Mouse (Mus musculus): ENCODE measurements at regions not wholly inside any gene's neighbourhood (a gene's known extent, or its start where the extent isn't known, plus 50 kb on each side); places are given as distances from the start of the nearest gene placed in this dataset.

DNA sequence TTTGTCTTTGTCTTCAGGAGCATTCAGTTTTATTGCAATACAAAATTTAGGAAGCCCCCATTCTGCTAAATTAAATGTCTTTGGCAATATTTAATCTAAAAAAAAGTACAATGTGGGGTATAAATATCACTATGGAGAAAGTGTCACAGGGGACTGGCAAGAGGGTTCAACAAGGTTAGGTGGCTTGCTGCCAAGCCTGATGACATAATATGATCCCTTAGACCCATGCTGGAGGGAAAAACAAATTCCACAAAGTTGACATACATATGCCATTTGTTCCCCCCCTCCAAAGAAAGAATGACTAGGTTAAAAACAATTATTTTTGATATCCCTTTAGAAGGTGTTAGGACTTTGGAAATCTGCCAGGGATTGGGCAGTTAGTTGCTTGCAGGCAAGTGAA lies 108.4 kb upstream of the Marcks start:
- ATAC-seq (ENCODE audit: insufficient number of reproducible peaks, low FRiP score, low TSS enrichment), result no peak

DNA sequence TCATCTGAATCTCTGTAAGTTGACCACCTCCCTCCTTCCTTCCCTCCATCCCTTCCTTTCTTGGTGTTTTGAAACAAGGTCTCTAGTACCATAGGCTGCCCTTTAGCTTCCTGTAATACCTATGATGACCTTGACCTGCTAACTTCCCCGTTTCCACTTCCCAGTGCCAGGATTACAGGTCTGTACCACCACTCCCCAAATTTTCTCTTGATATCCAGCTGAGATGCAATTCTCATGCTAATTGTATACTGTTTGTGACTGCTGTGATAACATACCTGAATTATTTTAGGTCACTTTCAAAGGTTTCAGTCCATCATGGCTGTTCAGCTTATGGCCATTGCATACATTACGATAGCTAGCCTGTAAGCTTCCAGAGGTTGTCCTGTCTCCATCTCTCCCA lies 104.4 kb upstream of the Marcks start:
- no peak for ATAC-seq (ENCODE audit: insufficient number of reproducible peaks, low FRiP score, low TSS enrichment)

DNA sequence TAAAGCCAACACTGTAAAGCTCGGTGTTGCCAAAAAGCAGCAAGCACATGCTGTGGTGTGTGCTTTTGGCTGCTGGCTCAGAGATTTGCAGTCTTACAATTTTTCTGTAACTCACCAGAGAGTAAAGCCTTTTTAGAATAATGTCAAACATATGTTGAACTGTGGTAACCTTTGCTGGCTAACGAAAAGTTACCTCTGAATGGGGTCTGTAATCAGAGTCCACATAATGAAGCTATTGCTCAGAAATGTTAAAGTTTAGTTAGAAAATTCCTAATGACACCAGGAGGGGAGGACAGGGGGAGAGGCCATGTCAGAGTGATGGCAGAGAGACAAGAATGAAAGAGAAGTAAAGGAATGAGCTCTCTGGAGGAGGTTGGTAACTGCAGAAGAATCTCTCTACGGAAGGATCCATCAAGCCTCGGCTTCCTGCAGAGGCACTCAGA lies 103.1 kb upstream of the Marcks start:
- ATAC-seq (ENCODE audit: insufficient number of reproducible peaks, low FRiP score, low TSS enrichment), result no peak

DNA sequence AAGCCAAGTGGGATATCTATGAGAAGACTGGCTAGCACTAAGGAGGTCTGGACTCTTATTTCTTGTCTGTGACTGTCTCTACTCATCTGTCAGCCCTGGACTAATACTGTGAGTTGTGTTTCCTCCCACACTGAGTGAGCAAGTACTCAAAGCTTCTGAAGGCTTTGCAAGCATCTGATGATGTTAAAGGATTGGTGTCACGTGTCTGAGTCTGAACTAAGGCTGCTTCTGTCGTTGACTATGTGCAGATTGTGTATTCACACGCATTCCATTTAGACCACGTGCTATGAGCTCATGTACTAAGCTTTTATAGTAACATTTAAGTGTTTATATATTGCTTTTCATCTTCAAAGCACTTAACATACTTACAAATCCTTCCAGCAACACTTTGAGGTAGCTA lies 101.9 kb upstream of the Marcks start:
- no peak for ATAC-seq (ENCODE audit: insufficient number of reproducible peaks, low FRiP score, low TSS enrichment)

DNA sequence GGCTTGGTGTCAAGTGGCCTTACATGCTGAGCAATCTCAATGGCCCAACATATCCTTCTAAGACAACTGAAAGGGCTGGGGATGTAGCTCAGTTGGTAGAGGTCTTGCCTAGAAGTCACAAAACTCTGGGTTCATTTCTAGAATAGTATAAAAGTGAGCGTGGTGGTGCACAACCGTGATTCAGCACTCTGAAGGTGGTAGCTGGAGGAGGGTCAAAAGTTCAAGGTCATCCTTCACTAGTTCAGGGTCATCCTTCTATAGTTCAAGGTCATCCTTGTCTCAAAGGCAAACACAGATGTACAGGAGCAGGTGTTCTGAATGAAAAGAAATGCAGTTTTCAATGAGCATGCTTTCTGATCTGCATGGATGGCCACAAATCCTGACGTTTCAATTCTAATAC lies 101.5 kb upstream of the Marcks start:
- no peak for ATAC-seq (ENCODE audit: insufficient number of reproducible peaks, low FRiP score, low TSS enrichment)

DNA sequence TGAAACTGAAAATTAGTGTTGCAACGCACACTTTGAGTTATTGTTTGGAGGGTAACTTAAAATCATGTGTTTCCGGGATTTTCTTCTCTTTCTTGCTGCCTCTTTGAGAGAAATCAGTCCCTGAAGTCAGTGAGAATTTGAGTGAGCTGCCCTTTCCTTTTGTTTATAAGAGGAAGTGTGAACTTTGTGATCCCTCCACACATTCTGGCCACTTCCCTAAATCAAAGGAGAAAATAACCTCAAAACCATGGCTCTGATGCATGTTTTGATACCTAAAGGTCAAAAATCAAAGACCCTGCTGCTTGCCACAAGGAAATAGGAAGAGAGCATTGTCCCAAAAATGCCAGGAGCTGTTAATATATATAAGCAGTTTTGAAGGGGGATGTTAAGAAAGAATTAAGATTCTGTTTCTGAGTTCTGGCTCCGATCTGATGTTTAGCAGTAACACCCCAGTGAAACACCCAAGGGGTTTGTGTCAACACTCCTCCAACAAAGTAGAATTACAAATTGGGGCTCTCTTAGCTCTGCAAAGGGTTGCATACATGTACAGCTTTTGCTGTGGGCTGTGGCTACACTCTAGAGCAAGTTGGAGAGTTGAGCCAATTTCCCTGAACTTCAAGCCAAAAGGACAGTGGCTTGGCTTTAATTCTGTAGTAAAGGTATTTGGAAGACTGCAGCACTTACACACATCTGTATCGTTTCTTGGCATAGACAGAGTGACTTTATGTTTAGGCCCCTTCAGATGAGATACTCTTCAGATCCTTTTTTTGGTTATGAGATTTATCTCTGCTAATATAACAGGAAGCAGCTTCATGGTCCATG lies 97.5 kb upstream of the Marcks start:
- ATAC-seq (ENCODE audit: insufficient number of reproducible peaks, low FRiP score, low TSS enrichment), result no peak

DNA sequence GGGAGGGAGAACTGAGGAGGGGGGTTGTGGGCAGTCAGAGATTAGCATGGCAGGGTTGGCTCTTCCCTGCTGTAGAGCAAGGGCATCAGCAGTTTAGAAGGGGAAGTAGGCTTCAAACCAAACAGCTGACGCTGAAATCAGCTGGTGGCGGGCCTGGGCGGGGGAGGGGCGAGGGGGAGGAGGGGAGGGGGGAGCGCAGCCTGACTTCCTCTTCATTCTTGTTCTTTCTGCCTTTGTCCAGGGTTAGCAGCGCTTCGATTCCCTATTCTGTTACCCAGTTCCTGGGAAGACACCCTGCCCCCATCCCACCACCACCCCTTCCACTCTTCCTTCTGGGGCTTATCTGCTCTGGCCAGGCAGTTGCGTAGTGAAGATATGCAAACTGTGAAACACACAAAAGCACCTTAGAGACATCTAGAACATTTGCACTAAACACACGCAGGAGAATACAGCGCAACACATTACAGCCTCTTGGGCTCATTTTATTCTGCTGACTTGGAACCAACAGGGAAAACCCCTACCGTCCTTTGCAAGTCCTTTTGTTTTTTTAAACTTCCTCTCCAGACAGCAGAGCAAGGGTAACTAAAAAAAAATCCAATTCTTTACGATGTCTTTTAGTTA lies 93.3 kb upstream of the Marcks start:
- ATAC-seq (ENCODE audit: insufficient number of reproducible peaks, low FRiP score, low TSS enrichment), result no peak

DNA sequence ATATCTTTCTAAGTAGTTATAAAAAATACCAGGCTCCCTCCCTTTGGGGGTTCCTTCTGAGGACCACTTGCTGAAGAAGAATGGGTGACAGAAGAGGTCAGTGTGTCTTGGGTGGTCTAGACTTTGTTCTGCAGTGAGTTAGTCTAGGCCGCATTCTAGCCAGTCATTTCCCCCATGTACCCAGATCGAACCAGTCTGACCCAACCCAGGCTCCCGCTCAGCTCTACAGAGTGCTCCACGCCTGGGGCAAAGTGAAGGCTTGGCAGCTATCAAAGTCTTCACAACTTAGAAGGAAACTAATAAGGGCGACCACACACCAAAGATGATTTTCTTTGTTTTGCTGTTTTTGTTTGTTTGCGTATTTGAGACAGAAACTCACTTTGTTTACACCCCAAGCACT lies 92.4 kb upstream of the Marcks start:
- ATAC-seq (ENCODE audit: insufficient number of reproducible peaks, low FRiP score, low TSS enrichment), result no peak

DNA sequence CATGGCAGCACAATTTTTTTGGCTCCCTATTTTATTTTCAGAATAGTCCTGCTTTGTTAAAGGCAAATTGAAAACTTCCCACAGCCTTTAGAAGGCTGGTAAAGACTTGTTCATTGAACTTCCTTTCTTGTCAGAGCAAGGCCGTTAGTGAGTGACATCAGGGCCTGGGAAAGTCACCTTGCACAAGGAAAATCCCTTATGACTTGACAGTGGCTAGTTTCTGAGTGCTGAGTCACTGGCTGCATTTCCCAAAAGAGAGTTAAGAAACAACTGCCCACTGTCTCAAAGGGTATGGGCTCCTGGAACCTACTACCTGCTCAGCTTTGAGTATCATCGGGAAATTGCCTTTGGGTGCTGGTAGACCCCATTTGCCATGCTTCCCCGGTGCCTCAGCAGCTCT lies 89.2 kb upstream of the Marcks start:
- ATAC-seq (ENCODE audit: insufficient number of reproducible peaks, low FRiP score, low TSS enrichment), result 0 out of 2 replicates have a peak, but pooled peaks have one; percentile 14

DNA sequence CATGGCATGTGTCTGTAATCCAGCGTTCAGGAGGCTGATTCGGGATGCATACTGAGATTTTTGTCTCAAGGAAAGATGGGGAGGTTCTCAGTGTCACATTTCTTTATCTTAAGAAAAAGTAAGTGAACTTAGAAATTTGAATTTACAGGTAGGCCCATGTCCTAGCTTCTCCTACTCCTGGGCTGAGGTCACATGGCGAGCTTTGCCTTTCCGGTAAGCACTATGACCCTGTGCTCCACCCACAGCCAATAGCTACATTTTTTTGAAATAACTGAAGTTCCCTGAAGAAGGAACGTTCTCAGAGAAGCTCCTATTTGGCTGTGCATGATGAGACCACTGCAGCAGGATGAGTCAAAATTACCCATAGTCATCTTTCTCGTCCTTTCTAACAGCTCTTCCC lies 83.0 kb upstream of the Marcks start:
- no peak for ATAC-seq (ENCODE audit: insufficient number of reproducible peaks, low FRiP score, low TSS enrichment)

DNA sequence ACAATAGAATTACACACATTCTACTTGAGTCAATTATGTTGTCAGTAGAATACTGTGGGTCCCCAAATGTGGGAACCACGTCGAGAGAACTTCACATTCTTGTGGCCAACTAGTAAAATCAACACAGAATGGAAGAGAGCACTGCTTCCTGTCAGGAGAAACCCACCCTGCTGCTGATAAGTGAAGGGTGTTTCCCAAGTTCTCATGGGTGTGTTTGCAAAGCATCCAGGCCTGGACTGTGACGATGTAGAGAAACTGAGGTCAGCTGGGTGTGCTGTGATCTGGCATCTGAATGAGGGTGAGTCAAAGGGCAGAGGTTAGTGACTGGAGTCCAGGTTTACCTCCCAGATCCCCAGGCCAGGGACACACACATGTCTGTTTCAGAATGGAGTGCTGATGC lies 81.7 kb upstream of the Marcks start:
- no peak for ATAC-seq (ENCODE audit: insufficient number of reproducible peaks, low FRiP score, low TSS enrichment)

DNA sequence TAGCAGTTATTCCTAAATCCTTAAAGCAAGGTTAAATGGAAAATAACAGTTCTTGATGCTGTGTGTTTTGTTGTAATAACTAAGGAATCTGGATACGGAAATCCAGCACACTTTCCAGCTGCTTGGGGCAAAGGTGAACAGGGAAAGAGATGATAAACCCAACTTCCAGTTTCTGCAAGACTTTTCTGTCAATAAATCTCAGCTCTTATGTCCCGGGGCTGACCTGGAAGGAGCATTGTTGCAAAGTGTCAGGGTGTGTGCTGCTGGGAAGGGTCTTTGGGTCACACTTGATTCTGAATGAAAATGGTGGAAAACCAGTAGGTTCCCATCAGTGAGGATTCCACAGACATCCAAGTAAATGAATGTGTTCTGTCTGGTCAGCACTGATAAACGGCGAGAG lies 81.2 kb upstream of the Marcks start:
- no peak for ATAC-seq (ENCODE audit: insufficient number of reproducible peaks, low FRiP score, low TSS enrichment)

DNA sequence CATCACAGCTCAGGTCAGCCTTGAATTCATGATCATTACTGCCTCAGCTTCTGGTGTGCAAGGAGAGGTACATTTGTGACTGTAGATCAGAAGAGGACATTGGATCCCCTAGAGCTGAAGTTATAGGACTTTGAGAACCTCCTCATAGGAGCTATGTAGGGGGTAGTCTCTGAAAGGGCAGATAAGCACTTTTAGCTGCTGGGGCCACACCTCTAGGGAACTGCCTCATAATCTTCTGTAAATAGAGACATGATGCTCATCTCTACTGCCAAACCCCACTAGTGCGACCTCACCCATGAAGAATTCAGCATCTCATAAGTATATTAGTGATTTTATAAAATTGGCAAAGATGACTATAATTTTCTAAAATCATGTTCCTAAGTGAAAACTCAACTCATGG lies 80.7 kb upstream of the Marcks start:
- ATAC-seq (ENCODE audit: insufficient number of reproducible peaks, low FRiP score, low TSS enrichment), result no peak

DNA sequence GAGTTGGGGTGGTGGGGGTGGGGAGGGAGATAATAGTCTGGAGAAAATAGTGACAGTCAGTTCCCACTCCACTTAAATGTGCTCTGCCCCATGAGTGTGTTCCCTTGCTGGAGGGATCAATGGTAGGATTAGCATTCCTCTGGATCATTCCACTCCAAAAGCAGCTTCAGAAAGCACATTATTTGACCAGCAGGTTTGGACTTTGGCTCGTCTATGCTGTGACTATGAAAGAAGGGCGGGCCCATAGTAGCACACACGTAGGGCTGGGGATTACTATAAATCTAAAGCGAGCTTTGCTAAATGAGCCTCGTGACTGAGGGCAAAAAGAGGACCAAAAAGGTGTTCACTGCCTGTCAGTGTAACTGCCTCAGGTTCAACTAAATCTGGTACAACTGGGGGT lies 75.9 kb upstream of the Marcks start:
- no peak for ATAC-seq (ENCODE audit: insufficient number of reproducible peaks, low FRiP score, low TSS enrichment)

DNA sequence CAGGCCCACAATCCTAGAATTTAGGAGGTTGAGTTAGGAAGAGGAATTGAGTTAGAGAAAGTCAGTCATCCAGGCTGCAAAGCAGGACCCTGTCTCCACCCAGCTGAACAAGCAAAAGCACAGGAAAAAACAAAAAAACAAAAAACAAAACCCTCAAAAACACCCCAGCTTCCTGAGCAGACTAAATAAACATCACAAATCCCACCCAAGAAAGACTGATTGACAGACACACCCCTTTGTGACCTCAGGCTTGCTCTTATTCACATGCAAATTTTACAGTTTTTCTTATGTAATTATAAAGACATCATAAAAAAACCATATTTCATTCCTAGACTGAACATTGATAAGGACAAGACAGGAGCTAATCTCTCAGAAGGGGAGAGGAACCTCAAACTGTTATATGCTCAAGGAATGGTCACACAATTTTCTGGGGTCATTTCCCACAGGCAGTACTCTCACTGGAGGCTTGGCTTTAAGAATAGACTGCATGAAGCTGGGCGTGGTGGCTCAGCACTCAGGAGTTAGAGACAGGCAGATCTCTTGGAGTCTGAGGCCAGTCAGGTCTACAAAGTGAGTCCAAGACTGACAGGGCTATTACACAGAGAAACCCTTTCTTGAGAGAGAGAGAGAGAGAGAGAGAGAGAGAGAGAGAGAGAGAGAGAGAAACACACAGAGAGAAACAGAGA lies 73.8 kb upstream of the Marcks start:
- ATAC-seq (ENCODE audit: insufficient number of reproducible peaks, low FRiP score, low TSS enrichment), result no peak

DNA sequence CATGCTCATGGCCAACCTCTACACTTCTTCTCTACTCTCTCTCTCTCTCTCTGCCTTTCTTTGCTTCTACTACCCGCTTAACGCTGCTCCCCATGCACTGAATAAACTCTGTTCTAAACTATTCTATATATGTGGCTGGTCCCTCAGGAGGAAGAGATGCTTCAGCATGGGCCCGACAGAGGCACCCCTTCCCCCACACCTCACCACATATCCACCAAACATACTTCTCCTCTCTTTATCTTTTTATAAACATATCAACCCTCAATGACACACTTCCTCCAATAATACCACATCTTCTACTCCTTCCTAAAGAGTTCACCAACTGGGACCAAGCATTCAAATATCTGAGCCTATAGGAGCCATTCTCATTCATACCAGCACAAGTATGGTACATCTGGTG lies 72.6 kb upstream of the Marcks start:
- no peak for ATAC-seq (ENCODE audit: insufficient number of reproducible peaks, low FRiP score, low TSS enrichment)

DNA sequence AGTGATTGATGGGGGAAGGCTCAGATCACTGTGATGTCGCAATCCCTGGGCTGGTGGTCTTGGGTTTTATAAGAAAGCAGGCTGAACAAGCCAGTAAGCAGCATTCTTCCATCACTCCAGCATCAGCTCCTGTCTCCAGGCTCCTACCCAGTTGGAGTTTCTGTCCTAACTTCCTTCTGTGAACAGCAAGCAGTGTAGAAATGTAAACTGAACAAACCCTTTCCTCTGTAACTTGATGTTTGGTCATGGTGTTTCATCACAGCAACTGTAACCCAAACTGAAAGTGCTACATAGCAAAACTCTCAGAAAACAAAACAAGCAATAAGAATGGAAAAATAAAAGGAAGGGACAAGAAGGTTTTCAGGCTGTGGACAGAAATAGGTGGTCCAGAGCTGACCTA lies 71.5 kb upstream of the Marcks start:
- ATAC-seq (ENCODE audit: insufficient number of reproducible peaks, low FRiP score, low TSS enrichment), result no peak

DNA sequence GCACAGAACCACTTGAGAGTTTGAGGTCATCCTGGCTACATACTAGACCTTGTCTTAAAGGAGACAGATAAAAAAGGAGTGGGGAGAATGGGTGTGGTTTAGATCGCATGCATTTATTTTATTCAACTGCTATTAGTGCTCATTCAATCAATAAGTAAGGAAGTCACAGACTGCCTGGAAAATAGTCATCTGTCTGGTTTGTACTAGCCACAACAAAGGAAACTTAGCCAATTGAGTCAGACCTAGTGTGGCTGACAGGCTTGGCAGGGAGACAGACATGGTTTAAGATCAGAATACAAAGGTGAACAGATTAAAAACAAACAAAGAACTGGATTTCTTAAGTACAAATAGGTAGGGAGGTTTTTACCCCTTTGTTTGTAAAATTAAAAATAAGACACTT lies 68.3 kb upstream of the Marcks start:
- no peak for ATAC-seq (ENCODE audit: insufficient number of reproducible peaks, low FRiP score, low TSS enrichment)

DNA sequence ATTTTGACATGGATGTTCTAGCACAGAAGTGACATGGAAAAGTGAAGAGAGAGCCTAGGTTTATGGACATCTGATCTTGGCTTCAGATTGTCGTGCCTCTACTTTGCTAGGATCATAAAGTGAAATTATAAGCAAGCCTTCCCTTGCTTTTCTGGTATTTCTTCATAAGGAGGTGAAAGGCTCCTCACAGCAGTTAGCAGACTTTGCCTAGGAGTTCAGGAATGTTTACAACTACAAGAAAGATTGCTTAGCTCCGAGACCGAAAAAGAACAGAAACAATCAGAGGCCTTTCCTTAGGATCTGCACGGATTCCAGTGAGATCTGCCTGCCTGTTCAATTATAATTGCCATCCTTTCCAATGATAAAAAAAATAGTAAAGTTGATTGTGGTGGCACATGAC lies 67.8 kb upstream of the Marcks start:
- ATAC-seq (ENCODE audit: insufficient number of reproducible peaks, low FRiP score, low TSS enrichment), result no peak

DNA sequence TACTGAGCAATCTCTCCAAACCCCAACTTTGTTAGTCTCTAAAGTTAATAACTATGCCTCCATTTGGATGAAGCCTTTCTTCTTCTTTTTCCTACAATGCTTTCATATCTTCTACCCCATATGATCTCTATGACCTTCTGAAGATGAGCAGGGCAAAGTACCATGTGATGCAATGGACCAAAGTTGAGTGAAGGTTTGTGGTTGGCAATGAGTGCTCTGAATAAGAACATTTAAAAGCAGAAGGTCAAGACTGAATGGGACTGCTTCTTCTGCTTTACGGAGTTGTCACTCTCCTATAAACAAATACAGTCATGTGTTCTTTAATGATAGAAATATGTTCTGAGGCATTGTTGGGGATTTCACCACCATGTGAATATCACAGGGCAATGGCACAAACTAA lies 65.0 kb upstream of the Marcks start:
- ATAC-seq (ENCODE audit: insufficient number of reproducible peaks, low FRiP score, low TSS enrichment), result no peak

DNA sequence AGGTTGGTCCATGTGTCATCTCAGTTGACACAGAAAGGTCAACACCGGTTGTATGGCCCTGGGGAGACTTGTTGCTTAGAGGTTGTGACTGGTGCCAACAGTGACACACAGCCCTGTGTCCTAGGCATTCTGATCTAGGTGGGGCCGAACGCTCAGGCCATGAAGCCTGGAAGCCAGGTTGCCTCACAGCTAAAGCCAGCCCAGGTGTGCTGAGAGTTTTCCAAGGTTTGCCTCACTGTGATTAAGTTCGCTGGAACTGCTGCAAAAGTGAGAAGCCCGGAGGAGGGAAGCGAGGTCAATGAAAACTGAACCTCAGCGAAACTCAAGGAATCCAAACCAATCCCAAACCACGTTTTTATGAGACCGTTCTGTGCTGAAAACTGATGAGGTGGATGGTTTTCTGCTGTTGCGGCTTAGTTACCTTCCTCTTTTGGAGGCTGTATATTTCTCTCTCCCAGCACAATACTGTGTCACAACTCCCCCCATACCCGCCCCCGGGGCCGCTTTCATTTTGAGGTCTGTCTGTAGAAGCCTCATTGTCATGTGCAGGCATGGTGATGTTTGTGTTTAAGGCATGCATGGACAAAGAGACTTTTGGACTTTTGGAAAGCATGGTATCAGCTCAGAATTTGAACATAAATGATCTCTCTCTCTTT lies 56.2 kb upstream of the Marcks start:
- no peak for ATAC-seq (ENCODE audit: insufficient number of reproducible peaks, low FRiP score, low TSS enrichment)
